Comparison of ENCODE assay signal across 9 mouse cellular contexts in the genomic region with DNA sequence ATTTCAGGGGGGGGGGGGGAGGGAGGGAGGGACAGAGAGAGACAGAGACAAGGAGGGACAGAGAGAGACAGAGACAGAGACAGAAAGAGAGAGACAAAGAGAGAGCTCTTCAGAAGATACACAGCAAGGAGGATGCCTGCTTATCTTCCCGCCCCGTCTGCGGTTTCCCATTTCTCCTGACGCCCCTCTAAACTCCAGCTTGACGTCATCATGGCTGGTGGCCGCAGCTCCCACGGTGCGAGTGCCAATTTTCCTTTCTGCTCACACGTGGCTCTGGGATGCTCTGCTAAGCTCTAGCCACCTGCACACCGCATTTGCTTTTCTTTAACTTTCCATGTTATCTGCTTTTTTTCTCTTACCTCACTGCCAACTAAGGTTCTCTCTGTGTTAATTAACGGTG.
DNase-seq lines count a peak whose midpoint lies in the region; ATAC-seq lines count a peak whose summit lies in the region.
"Had no signal": no experiment of that assay in that cellular context is flagged by ENCODE, and none has a peak within 500 bp of the region (broad histone marks: within the 10 kb centered on the region; RNA-seq: fewer than 3 reads in every experiment).

No protein-coding gene starts in this region.

- H3K36me3 ChIP-seq in forebrain, embryonic 10.5 days (replicated peaks) = no peaks in the 10 kb centered on the region; the same call in 1 of the 2 replicates
- H3K36me3 ChIP-seq in forebrain, embryonic 11.5 days (ENCODE audit: control insufficient read depth, insufficient read depth, low read length) = no peaks in the 10 kb centered on the region
- peaks cover 33% of the 10 kb centered on the region for H3K36me3 ChIP-seq in megakaryocyte, embryonic 14.5 days (replicated peaks; ENCODE audit: low read length)
- H3K36me3 ChIP-seq: hindbrain, embryonic 12.5 days had no signal

- H3K27ac ChIP-seq in forebrain, embryonic 10.5 days = peak overlapping the region; percentile 60; the same call in 1 of the 2 replicates
- H3K27ac ChIP-seq in forebrain, embryonic 11.5 days (ENCODE audit: low read depth, low read length) = no peak overlapping the region
- H3K27ac ChIP-seq: hindbrain, embryonic 12.5 days had no signal

- no peak overlapping the region for H3K9ac ChIP-seq in forebrain, embryonic 11.5 days (ENCODE audit: low read length)
- H3K9ac ChIP-seq: hindbrain, embryonic 12.5 days had no signal

- no peak for ATAC-seq in forebrain, embryonic 11.5 days (replicated peaks; ENCODE audit: low FRiP score)
- no peak for ATAC-seq in megakaryocyte, adult 5-6 weeks (ENCODE audit: poor library complexity, severe bottlenecking)
- ATAC-seq in megakaryocyte progenitor cell, adult 5-6 weeks (replicated peaks; ENCODE audit: poor library complexity) = peak; percentile 62

- peaks cover 41% of the 10 kb centered on the region for H3K4me1 ChIP-seq in forebrain, embryonic 10.5 days
- H3K4me1 ChIP-seq in forebrain, embryonic 11.5 days (replicated peaks; ENCODE audit: control insufficient read depth, insufficient read depth, low read length) = no peaks in the 10 kb centered on the region; the same call in 1 of the 2 replicates
- H3K4me1 ChIP-seq in megakaryocyte, embryonic 14.5 days = peaks cover 54% of the 10 kb centered on the region

- H3K4me3 ChIP-seq in forebrain, embryonic 10.5 days = no peak overlapping the region
- no peak overlapping the region for H3K4me3 ChIP-seq in forebrain, embryonic 11.5 days (ENCODE audit: low read depth, low read length)
- peak overlapping the region; percentile 69 for H3K4me3 ChIP-seq in megakaryocyte, embryonic 14.5 days (replicated peaks)
- H3K4me3 ChIP-seq: hindbrain, embryonic 12.5 days had no signal

- no peak overlapping the region for H3K4me2 ChIP-seq in forebrain, embryonic 11.5 days (ENCODE audit: low read depth, low read length, severe bottlenecking)
- H3K4me2 ChIP-seq: hindbrain, embryonic 12.5 days had no signal

- no peak for DNase-seq in forebrain, embryonic 10.5 days (ENCODE audit: extremely low spot score, low spot score)
- no peak for DNase-seq in forebrain, embryonic 11.5 days (ENCODE audit: low spot score)
- DNase-seq in heart, postnatal 10 days = peak; percentile 54 to 57
- no peak for DNase-seq in spleen, postnatal 4 days (ENCODE audit: low spot score in 2 of 2)
- DNase-seq in gastrocnemius, postnatal 36 days = no peak

- H3K27me3 ChIP-seq in forebrain, embryonic 10.5 days (ENCODE audit: poor library complexity, severe bottlenecking) = no peaks in the 10 kb centered on the region
- no peaks in the 10 kb centered on the region for H3K27me3 ChIP-seq in forebrain, embryonic 11.5 days (ENCODE audit: control insufficient read depth, insufficient read depth, low read length)
- H3K27me3 ChIP-seq in megakaryocyte, embryonic 14.5 days (replicated peaks) = no peaks in the 10 kb centered on the region
- H3K27me3 ChIP-seq: hindbrain, embryonic 12.5 days had no signal

- H3K9me3 ChIP-seq in forebrain, embryonic 10.5 days = peaks cover 3% of the 10 kb centered on the region; the same call in 1 of the 2 replicates
- no peaks in the 10 kb centered on the region for H3K9me3 ChIP-seq in forebrain, embryonic 11.5 days (ENCODE audit: control insufficient read depth, low read length)
- peaks cover 16% of the 10 kb centered on the region for H3K9me3 ChIP-seq in megakaryocyte, embryonic 14.5 days
- H3K9me3 ChIP-seq: hindbrain, embryonic 12.5 days had no signal

- 75% methylated on average over 11 of the region's 11 CpGs for WGBS in forebrain, embryonic 10.5 days
- 68% methylated on average over 11 of the region's 11 CpGs for WGBS in forebrain, embryonic 11.5 days

- intact Hi-C loops in heart, postnatal 10 days (cut with DNase I) = loop anchor here (2.0 kb wide), 2 partner anchors 57 to 103 kb away; no protein-coding TSS in a partner anchor
- intact Hi-C loops in gastrocnemius, postnatal 36 days (cut with DNase I) = loop anchor here (5.0 kb wide), 1 partner anchor 54 kb away; no protein-coding TSS in a partner anchor

Comparison
In these comparisons a context has a peak if more than half of its experiments do, and no peak if none do; other contexts are left out.
1. DNase-seq: peak in heart, postnatal 10 days (2 of 2); none in forebrain, embryonic 10.5 days (single experiment), forebrain, embryonic 11.5 days (single experiment), spleen, postnatal 4 days (0 of 2) and gastrocnemius, postnatal 36 days (0 of 2).